Mouse (Mus musculus): ENCODE measurements around the gene Slco1b2. TPM values are rescaled to one million over a fixed set of nuclear protein-coding genes. Genes with fewer than 3 reads are reported as not detected.
"Not testable (repeated sequence)": the region's sequence is repeated elsewhere in the genome, so short reads cannot be mapped to it uniquely, and the experiment has no call there.

The Slco1b2 gene
- polyA plus RNA-seq (2015; fragmentation: Nextera tagmentation; extraction: Ambion mirVana), result not detected in 2 replicates

DNA sequence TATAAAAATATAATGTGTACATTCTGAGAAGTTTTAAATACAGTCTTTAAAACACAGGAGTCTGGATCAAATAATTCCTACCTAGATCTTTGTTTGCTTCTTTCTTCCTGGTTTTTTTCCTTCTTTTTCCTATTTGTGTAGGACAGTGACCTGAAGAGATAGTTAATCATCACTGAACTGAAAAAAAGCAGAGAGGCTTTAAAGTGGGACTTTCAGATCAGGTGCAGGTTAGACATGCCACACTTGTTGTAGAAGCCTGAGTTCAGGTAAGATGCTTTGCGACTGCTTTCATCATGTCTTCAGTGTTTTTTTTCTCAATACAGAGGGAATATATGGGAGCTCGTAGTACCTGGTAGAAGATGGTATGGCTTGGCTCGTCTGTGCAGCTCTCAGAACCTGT lies at the start of gene Slco1b2:
TSS of gene Slco1b2 (plus strand) at position 228 of the 400 bp plus-strand sequence.
- ATAC-seq (ENCODE audit: low FRiP score, low TSS enrichment), result no peak
- no peak within 1 kb of the TSS for H3K4me2 ChIP-seq (replicated peaks; ENCODE audit: low read depth, low read length)
- no peaks in the 10 kb centered on the region for H3K4me1 ChIP-seq (ENCODE audit: insufficient read depth, low read length)
- 77% methylated on average over 3 of the region's 3 CpGs for WGBS
- H3K36me3 ChIP-seq (ENCODE audit: insufficient read depth, low read length), result no peaks in the 10 kb centered on the region
- H3K27ac ChIP-seq (ENCODE audit: low read length), result no peak within 1 kb of the TSS
- no peak within 1 kb of the TSS for H3K4me3 ChIP-seq (ENCODE audit: low read length)
- no peaks in the 10 kb centered on the region for H3K9me3 ChIP-seq (ENCODE audit: low read length)
- no peak within 1 kb of the TSS for H3K9ac ChIP-seq (replicated peaks; ENCODE audit: low read length)
- H3K27me3 ChIP-seq (ENCODE audit: insufficient read depth, low read length), result no peaks in the 10 kb centered on the region

DNA sequence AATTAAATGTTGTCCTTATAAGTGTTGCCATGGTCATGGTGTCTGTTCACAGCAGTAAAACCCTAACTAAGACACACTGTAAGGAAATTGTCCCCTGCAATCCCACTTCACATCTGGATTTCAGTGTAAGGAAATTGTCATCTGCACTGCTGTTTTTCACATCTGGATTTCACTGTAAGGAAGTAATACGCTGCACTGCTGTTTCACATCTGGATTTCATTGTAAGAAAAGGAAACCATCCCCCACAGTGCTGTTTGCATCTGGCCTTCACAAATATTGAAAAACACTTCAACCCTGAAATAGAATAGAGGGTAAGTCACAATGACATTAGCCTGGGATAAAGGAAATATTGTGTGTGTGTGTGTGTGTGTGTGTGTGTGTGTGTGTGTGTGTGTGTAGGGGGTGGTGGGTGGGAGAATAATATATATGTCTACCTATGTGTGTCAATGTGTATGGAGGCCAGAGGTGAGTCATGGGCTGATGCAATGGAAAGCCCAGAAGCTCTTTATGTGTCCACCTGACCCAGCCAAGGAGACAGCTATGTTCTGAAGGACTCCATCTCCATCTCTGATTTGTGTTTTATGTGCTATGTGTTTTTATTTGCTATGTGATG lies 44.4 kb upstream of the Slco1b2 start:
- H3K36me3 ChIP-seq (ENCODE audit: insufficient read depth, low read length), result no peaks in the 10 kb centered on the region
- no peak for ATAC-seq (ENCODE audit: low FRiP score, low TSS enrichment)
- H3K4me3 ChIP-seq (ENCODE audit: low read length), result no peak overlapping the region
- H3K4me2 ChIP-seq (replicated peaks; ENCODE audit: low read depth, low read length), result no peak overlapping the region
- no peaks in the 10 kb centered on the region for H3K9me3 ChIP-seq (ENCODE audit: low read length)
- WGBS, result 76% methylated on average over 1 of the region's 1 CpGs
- H3K4me1 ChIP-seq (ENCODE audit: insufficient read depth, low read length), result no peaks in the 10 kb centered on the region
- H3K27ac ChIP-seq (ENCODE audit: low read length), result no peak overlapping the region
- H3K9ac ChIP-seq (replicated peaks; ENCODE audit: low read length), result no peak overlapping the region
- H3K27me3 ChIP-seq (ENCODE audit: insufficient read depth, low read length), result no peaks in the 10 kb centered on the region

DNA sequence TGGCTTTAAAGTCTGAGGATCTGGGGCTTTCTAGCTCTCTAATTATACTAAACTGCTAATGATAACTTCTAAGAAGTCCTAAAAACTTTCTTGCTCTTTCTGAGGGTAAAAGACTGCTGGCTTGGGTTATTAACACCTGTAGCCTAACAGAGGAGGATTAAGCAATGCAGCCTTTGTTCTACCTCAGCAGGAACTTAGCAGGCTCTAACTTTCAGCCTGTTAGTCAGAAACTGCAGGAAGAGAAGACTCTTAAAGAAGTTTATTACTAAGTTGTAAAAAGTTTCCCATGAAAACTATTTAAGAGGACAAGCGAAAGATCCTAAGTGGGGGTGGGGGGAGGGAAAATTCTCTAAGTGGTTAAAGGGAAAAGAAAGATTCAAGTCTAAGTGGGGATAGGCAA lies 39.3 kb upstream of the Slco1b2 start:
- ATAC-seq (ENCODE audit: low FRiP score, low TSS enrichment), result no peak
- Histone ChIP-seq H3K4me1 (ENCODE audit: insufficient read depth, low read length) (no peaks in the 10 kb centered on the region), H3K9ac (replicated peaks; ENCODE audit: low read length) (no peak overlapping the region), H3K27ac (ENCODE audit: low read length) (no peak overlapping the region), H3K36me3 (ENCODE audit: insufficient read depth, low read length) (no peaks in the 10 kb centered on the region), H3K4me2 (replicated peaks; ENCODE audit: low read depth, low read length) (no peak overlapping the region), H3K27me3 (ENCODE audit: insufficient read depth, low read length) (no peaks in the 10 kb centered on the region), H3K9me3 (ENCODE audit: low read length) (no peaks in the 10 kb centered on the region), H3K4me3 (ENCODE audit: low read length) (no peak overlapping the region)
- 22% methylated on average over 1 of the region's 1 CpGs for WGBS

DNA sequence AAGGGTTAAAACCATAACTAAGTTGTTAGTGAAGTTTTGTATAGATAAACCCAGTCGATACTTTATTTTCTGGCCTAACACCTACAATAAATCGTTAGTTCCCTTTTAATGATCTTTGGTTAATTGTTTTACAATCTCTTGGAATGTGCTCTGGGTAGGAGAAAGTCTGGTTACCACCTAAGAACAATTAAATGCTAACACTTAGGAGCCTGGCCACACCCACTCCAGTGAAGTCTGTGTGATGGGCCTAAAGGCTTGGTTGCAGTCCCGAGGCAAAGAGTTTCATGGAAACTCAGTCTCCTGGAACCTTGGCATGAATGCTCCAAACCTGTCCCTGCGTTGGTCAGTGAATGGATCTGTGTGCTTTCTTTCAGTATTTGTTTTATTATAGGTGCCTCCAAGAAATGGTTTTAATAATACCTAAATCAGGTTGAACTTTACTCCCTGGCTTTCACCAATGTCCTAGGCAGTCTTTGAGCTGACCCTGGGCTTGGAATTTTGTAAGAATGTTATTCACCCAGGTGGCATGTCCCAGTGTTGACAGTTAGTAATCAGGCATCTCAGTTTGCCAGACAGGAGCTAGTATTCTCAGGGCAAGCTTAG lies 38.6 kb upstream of the Slco1b2 start:
- not testable (repeated sequence) for H3K4me2 ChIP-seq (replicated peaks; ENCODE audit: low read depth, low read length); H3K27ac ChIP-seq (ENCODE audit: low read length)

DNA sequence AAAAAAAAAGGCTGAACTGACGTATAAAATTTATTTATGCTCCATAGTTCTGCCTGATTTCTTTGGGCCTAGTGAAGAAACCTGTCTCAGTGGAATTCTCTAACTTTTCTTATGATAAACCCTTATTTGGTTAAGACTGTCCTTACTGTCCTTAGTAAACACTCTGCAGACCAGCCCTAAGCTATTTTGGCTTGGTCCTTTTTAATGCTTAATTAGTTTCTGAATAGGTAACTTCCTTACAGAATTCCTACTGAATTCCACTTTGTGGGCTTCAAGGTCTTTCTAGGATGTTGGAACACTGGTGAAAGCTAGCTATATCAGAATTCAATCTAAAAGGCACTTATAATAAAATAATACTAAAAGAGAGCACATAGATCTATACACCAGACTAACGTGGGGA lies 33.2 kb upstream of the Slco1b2 start:
- no peak for ATAC-seq (ENCODE audit: low FRiP score, low TSS enrichment)
- no peak overlapping the region for H3K4me3 ChIP-seq (ENCODE audit: low read length)
- H3K4me2 ChIP-seq (replicated peaks; ENCODE audit: low read depth, low read length), result no peak overlapping the region
- 79% methylated on average over 2 of the region's 2 CpGs for WGBS
- no peaks in the 10 kb centered on the region for H3K27me3 ChIP-seq (ENCODE audit: insufficient read depth, low read length)
- H3K4me1 ChIP-seq (ENCODE audit: insufficient read depth, low read length), result no peaks in the 10 kb centered on the region
- peaks cover 5% of the 10 kb centered on the region; the same call in 1 of the 2 replicates for H3K9me3 ChIP-seq (ENCODE audit: low read length)
- H3K36me3 ChIP-seq (ENCODE audit: insufficient read depth, low read length), result no peaks in the 10 kb centered on the region
- no peak overlapping the region for H3K9ac ChIP-seq (replicated peaks; ENCODE audit: low read length)
- no peak overlapping the region for H3K27ac ChIP-seq (ENCODE audit: low read length)

More for the DNA sequence above, 38.6 kb upstream of the Slco1b2 start:
- H3K27me3 ChIP-seq (ENCODE audit: insufficient read depth, low read length); ATAC-seq (ENCODE audit: low FRiP score, low TSS enrichment); H3K36me3 ChIP-seq (ENCODE audit: insufficient read depth, low read length); H3K4me3 ChIP-seq (ENCODE audit: low read length); H3K9me3 ChIP-seq (ENCODE audit: low read length); H3K4me1 ChIP-seq (ENCODE audit: insufficient read depth, low read length); H3K9ac ChIP-seq (replicated peaks; ENCODE audit: low read length): not testable (repeated sequence)
- WGBS, result 9% methylated on average over 4 of the region's 4 CpGs

DNA sequence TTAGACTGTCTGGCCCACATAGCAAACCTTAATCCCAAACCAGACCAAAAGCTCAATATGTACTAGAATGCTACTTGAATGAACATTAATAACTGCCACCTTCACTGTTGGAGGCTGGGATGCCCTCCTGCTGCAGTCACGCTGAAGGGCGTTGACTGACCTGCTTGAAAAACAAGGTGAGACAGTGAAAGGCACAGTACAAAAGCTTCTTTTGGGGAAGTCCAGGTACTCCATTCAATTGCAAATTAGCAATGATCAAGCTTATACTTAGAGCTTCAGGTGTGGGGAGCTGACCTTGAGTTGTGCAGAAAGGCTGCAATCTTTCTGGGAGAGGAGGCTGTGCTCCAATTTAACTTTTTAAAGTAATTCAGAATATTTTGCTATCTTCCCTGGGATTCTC lies 32.3 kb upstream of the Slco1b2 start:
- no peak overlapping the region for H3K27ac ChIP-seq (ENCODE audit: low read length)
- H3K36me3 ChIP-seq (ENCODE audit: insufficient read depth, low read length), result no peaks in the 10 kb centered on the region
- H3K9me3 ChIP-seq (ENCODE audit: low read length), result peaks cover 5% of the 10 kb centered on the region; the same call in 1 of the 2 replicates
- no peak overlapping the region for H3K9ac ChIP-seq (replicated peaks; ENCODE audit: low read length)
- 100% methylated on average over 2 of the region's 2 CpGs for WGBS
- no peak for ATAC-seq (ENCODE audit: low FRiP score, low TSS enrichment)
- no peaks in the 10 kb centered on the region for H3K4me1 ChIP-seq (ENCODE audit: insufficient read depth, low read length)
- H3K27me3 ChIP-seq (ENCODE audit: insufficient read depth, low read length), result no peaks in the 10 kb centered on the region
- H3K4me2 ChIP-seq (replicated peaks; ENCODE audit: low read depth, low read length), result no peak overlapping the region
- H3K4me3 ChIP-seq (ENCODE audit: low read length), result no peak overlapping the region

DNA sequence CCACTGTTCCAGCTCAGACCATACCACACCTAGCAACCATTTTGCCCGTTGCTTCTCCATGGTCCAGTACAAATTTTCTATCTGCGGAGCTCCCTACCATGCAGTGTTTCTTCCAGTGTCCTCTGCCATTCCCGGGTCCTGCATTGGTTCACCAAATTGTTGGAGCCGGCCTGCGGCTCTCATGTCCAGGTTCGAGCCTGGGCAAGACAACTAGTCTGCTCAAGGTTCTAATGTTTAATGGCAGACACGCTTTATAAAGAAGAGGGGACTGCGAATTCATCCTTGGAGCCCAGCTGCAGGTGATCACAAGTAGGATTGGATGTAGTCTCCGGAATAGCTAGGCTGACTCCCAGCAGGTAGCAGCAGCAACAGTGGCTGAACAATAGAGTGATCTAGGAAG lies 28.4 kb upstream of the Slco1b2 start:
- Histone ChIP-seq H3K9me3 (ENCODE audit: low read length) (peaks cover 5% of the 10 kb centered on the region; the same call in 1 of the 2 replicates), H3K4me2 (replicated peaks; ENCODE audit: low read depth, low read length) (no peak overlapping the region), H3K27me3 (ENCODE audit: insufficient read depth, low read length) (no peaks in the 10 kb centered on the region), H3K9ac (replicated peaks; ENCODE audit: low read length) (no peak overlapping the region), H3K4me3 (ENCODE audit: low read length) (no peak overlapping the region), H3K4me1 (ENCODE audit: insufficient read depth, low read length) (no peaks in the 10 kb centered on the region), H3K27ac (ENCODE audit: low read length) (no peak overlapping the region), H3K36me3 (ENCODE audit: insufficient read depth, low read length) (no peaks in the 10 kb centered on the region)
- ATAC-seq (ENCODE audit: low FRiP score, low TSS enrichment), result no peak
- WGBS, result 72% methylated on average over 9 of the region's 9 CpGs

DNA sequence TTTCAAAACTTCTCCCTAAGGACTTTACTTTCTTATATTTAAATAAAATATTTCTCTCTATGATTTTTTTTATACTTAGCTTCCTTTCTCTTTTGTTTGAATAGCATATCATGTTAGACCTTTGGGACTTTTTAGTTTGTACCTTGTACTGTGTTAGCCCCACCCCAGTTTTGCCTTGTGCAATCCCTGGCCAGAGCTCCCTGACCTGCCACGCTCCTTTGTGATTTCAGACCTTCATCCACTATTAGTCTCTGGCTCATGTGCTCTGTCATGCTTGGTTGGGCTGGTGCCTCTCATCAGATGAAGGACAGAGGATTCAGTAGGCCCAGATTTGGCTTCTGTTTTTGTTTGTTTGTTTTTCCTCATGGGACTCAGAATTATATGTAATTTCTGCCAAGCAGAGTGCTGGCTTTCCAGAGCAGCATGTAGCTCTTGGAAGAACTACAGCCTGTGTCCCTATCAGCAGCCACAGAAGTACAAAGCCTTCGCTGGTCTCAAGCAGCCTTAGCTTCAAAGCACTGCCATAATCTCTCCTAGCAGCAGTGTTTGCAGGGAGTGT lies 18.5 kb upstream of the Slco1b2 start:
- Histone ChIP-seq H3K27ac (ENCODE audit: low read length) (no peak overlapping the region), H3K27me3 (ENCODE audit: insufficient read depth, low read length) (no peaks in the 10 kb centered on the region), H3K4me3 (ENCODE audit: low read length) (no peak overlapping the region), H3K36me3 (ENCODE audit: insufficient read depth, low read length) (no peaks in the 10 kb centered on the region), H3K4me2 (replicated peaks; ENCODE audit: low read depth, low read length) (no peak overlapping the region), H3K9ac (replicated peaks; ENCODE audit: low read length) (no peak overlapping the region), H3K9me3 (ENCODE audit: low read length) (no peaks in the 10 kb centered on the region), H3K4me1 (ENCODE audit: insufficient read depth, low read length) (no peaks in the 10 kb centered on the region)
- 62% methylated on average over 2 of the region's 2 CpGs for WGBS
- no peak for ATAC-seq (ENCODE audit: low FRiP score, low TSS enrichment)

DNA sequence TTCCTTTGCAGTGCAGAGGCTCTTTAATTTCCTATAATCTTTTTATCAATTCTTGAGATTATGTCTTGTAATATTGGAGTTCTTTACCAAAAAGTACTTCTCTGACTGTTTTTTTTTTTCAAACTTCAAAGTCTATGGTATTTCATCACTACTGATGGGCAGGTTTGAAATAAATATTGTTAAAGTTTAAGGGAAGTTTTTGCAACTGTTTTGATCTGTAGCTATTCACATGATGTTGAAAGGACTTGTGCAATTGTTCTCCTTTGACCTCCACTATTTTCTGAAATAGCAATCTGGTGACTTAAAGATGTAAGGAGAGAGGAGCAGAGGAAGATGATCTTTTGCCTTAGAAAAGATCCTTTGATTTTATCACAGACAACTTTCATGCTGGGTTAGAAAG lies 15.3 kb upstream of the Slco1b2 start:
- ATAC-seq (ENCODE audit: low FRiP score, low TSS enrichment), result no peak
- Histone ChIP-seq H3K27ac (ENCODE audit: low read length) (no peak overlapping the region), H3K4me1 (ENCODE audit: insufficient read depth, low read length) (no peaks in the 10 kb centered on the region), H3K9ac (replicated peaks; ENCODE audit: low read length) (no peak overlapping the region), H3K36me3 (ENCODE audit: insufficient read depth, low read length) (no peaks in the 10 kb centered on the region), H3K27me3 (ENCODE audit: insufficient read depth, low read length) (no peaks in the 10 kb centered on the region), H3K9me3 (ENCODE audit: low read length) (no peaks in the 10 kb centered on the region), H3K4me2 (replicated peaks; ENCODE audit: low read depth, low read length) (no peak overlapping the region), H3K4me3 (ENCODE audit: low read length) (no peak overlapping the region)

DNA sequence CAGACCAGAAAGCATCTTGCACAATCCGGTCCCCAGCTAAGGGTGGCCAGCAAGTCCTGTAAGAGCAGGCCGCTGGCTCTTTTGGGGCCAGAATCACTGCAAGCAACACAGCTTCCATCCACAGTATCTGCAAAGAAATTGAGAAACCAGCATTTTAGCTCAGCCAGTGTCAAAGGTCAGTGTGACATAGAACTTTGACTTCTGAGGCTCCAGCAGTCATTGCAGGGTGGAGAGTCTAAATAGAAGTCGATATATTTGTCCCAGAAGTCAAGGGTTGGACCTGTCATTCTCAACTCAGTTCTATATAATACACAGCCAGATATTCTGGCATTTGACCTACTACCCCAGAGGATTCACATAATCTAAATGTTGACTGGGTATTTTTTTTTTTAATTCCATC lies 14.0 kb upstream of the Slco1b2 start:
- H3K9ac ChIP-seq (replicated peaks; ENCODE audit: low read length), result no peak overlapping the region
- H3K4me2 ChIP-seq (replicated peaks; ENCODE audit: low read depth, low read length), result no peak overlapping the region
- no peak overlapping the region for H3K27ac ChIP-seq (ENCODE audit: low read length)
- H3K36me3 ChIP-seq (ENCODE audit: insufficient read depth, low read length), result no peaks in the 10 kb centered on the region
- H3K27me3 ChIP-seq (ENCODE audit: insufficient read depth, low read length), result no peaks in the 10 kb centered on the region
- H3K4me1 ChIP-seq (ENCODE audit: insufficient read depth, low read length), result no peaks in the 10 kb centered on the region
- ATAC-seq (ENCODE audit: low FRiP score, low TSS enrichment), result no peak
- H3K9me3 ChIP-seq (ENCODE audit: low read length), result no peaks in the 10 kb centered on the region
- 80% methylated on average over 3 of the region's 3 CpGs for WGBS
- no peak overlapping the region for H3K4me3 ChIP-seq (ENCODE audit: low read length)

All from kidney, embryonic 16.5 days (tissue).